Mouse (Mus musculus) intestine, embryonic 15.5 days (tissue): ENCODE data around the gene 9630041A04Rik. TPM values are rescaled to one million over a fixed set of nuclear protein-coding genes. Genes with fewer than 3 reads are reported as not detected.

Experiments used
- ATAC-seq: fragments of 200-750 bp; cut with Nextera tagmentation; 2 replicates; pipeline ENCODE4 v1.8.0; 2017; ENCODE audit warnings: moderate TSS enrichment, moderate library complexity
- H3K27ac ChIP-seq: fragments of 300-500 bp; sonication (generic); 2 replicates; pipeline ENCODE4 v1.5.1; 2015; ENCODE audit warnings: mild to moderate bottlenecking, inconsistent platforms
- H3K27me3 ChIP-seq: fragments of 300-500 bp; sonication (generic); replicated peaks from 2 replicates; pipeline ENCODE4 v1.6.1; 2015; ENCODE audit warnings: inconsistent platforms
- H3K36me3 ChIP-seq: fragments of 300-500 bp; sonication (generic); 2 replicates; pipeline ENCODE4 v1.6.1; 2015; ENCODE audit warnings: inconsistent platforms
- H3K4me1 ChIP-seq: fragments of 300-500 bp; sonication (generic); replicated peaks from 2 replicates; pipeline ENCODE4 v1.6.1; 2015; ENCODE audit warnings: inconsistent platforms
- H3K4me2 ChIP-seq: fragments of 300-500 bp; sonication (generic); replicated peaks from 2 replicates; pipeline ENCODE4 v1.6.1; 2015; ENCODE audit warnings: mild to moderate bottlenecking, inconsistent platforms
- H3K4me3 ChIP-seq: fragments of 300-500 bp; sonication (generic); replicated peaks from 2 replicates; pipeline ENCODE4 v1.5.1; 2015; ENCODE audit warnings: inconsistent platforms
- H3K9ac ChIP-seq: fragments of 300-500 bp; sonication (generic); 2 replicates; pipeline ENCODE4 v1.6.1; 2015; ENCODE audit warnings: inconsistent platforms
- H3K9me3 ChIP-seq: fragments of 300-500 bp; sonication (generic); 2 replicates; pipeline ENCODE4 v1.6.1; 2016; ENCODE audit warnings: inconsistent platforms
- WGBS: fragments of 180-500 bp; shearing (Covaris S2); methylation state at CpG from one replicate; pipeline ENCODE4 v1.1.7; 2015; 5-methylcytosine and 5-hydroxymethylcytosine counted together
- polyA plus RNA-seq: library from polyadenylated mRNA; unstranded; fragments of >200 nt; fragmentation: Nextera tagmentation; extraction: Ambion mirVana; gene quantifications from 2 replicates; pipeline ENCODE4 v1.2.1, GENCODE M21; 2015

9630041A04Rik gene
- polyA plus RNA-seq, 1 experiment from 2014 or later = 0.15 TPM

DNA sequence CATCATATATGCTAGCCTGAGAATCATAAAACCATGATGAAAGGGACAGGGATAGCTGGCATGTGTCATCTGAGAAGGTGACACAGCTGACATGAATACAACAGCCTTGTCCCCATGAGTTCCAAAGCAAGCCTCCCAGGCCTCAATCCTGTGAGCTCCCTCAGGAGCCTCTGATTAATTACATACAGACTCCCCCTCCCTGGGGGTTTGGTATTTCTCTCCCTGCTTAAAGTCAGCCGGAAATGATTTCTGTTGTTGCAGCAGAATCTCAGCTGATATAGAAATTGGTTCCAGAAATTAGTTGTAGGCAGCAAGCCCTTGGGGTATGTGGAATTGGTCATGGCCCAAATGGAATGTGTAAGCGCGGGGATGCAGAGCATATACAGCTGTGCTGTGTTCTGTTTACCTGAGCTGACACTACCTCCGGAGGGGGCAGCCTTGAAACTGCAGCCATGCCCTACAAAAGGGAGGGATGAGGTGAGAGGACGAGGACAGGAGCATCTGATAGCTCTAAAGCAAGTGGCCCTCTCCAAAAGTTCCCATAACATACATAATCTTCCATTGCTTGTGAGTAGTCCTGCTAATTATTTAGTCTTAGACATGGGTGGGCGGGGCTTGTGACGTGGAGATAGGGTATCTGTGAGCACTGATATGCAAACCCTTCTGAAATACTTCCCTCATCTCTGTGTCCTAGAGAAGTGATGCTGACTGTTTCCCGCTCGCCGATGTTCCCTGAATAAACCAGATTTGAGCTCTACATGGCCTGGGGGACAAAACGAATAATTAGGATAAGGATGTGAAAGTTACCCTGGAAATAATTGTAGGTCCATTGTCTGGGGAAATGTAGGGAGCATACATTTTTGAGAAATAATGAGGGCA, 15.7 kb downstream of the 9630041A04Rik start:
- H3K36me3 ChIP-seq = no peaks in the 10 kb centered on the region
- H3K9me3 ChIP-seq = no peaks in the 10 kb centered on the region
- no peak overlapping the region for H3K4me2 ChIP-seq
- no peak overlapping the region for H3K9ac ChIP-seq
- H3K4me1 ChIP-seq = no peaks in the 10 kb centered on the region
- H3K4me3 ChIP-seq = no peak overlapping the region
- H3K27ac ChIP-seq = no peak overlapping the region
- ATAC-seq = no peak
- H3K27me3 ChIP-seq = no peaks in the 10 kb centered on the region
- 64% methylated on average over 11 of the region's 11 CpGs for WGBS

GRCm38 (mm10) chr9:101883295-101883694, 21.7 kb downstream of the 9630041A04Rik start:
- Histone ChIP-seq H3K9ac (no peak overlapping the region), H3K27me3 (no peaks in the 10 kb centered on the region), H3K36me3 (no peaks in the 10 kb centered on the region), H3K4me2 (no peak overlapping the region), H3K4me1 (no peaks in the 10 kb centered on the region), H3K4me3 (no peak overlapping the region), H3K9me3 (no peaks in the 10 kb centered on the region), H3K27ac (no peak overlapping the region)
- ATAC-seq = no peak
- 57% methylated on average over 2 of the region's 2 CpGs for WGBS

GRCm38 (mm10) chr9:101897851-101898250, 36.2 kb downstream of the 9630041A04Rik start:
- no peak for ATAC-seq
- no peaks in the 10 kb centered on the region for H3K27me3 ChIP-seq
- WGBS = 87% methylated on average over 1 of the region's 1 CpGs
- H3K4me3 ChIP-seq = no peak overlapping the region
- no peaks in the 10 kb centered on the region for H3K36me3 ChIP-seq
- no peaks in the 10 kb centered on the region for H3K9me3 ChIP-seq
- H3K27ac ChIP-seq = no peak overlapping the region
- H3K4me1 ChIP-seq = no peaks in the 10 kb centered on the region
- H3K9ac ChIP-seq = no peak overlapping the region
- no peak overlapping the region for H3K4me2 ChIP-seq

DNA sequence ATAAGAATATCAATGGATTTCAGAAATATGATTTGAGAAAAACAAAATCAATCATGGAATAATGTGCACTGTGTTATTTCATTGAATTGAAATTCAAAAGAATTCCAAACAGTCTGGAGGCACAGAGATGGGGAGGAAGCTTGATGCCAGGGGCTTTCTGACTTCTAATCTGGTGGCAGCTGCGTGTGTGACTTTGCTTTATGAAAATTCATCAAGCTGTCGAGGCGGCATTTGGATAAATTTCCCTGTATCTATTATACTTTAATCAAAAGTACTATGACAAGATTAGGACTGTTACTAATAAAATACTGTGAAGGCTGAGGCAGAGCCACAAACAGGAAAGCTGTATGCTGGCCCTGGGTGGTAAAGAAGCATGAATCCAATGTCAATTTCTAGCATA, 41.8 kb downstream of the 9630041A04Rik start:
- no peak overlapping the region for H3K9ac ChIP-seq
- H3K4me1 ChIP-seq = no peaks in the 10 kb centered on the region
- no peaks in the 10 kb centered on the region for H3K9me3 ChIP-seq
- no peak overlapping the region for H3K27ac ChIP-seq
- no peak overlapping the region for H3K4me2 ChIP-seq
- no peak for ATAC-seq
- 80% methylated on average over 3 of the region's 3 CpGs for WGBS
- no peaks in the 10 kb centered on the region for H3K36me3 ChIP-seq
- no peaks in the 10 kb centered on the region for H3K27me3 ChIP-seq
- no peak overlapping the region for H3K4me3 ChIP-seq

GRCm38 (mm10) chr9:101907747-101908255, 46.2 kb downstream of the 9630041A04Rik start:
- Histone ChIP-seq H3K27ac (no peak overlapping the region), H3K9ac (no peak overlapping the region), H3K4me3 (no peak overlapping the region), H3K9me3 (no peaks in the 10 kb centered on the region), H3K4me2 (no peak overlapping the region), H3K36me3 (no peaks in the 10 kb centered on the region), H3K27me3 (no peaks in the 10 kb centered on the region), H3K4me1 (no peaks in the 10 kb centered on the region)
- ATAC-seq = no peak
- 38% methylated on average over 6 of the region's 6 CpGs for WGBS

DNA sequence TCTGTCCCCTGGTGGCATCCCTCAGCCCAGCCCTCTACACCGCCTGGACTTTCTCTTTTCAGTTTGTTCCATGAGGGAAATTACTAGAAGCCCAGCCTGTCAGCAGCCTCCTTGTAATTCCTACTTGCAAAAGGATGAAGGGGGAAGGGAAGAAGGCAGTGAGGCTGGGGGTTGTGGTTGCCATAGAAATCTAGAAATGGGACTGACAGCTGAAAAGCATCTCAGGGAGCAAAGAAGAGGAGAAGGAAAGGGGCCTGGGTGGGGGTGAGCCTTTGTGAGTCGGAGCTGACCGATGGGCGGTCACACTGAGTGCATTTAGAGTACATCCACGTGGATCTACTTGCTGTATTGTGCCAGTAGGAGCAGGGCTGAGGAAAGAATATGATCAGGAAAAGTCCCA, 47.2 kb downstream of the 9630041A04Rik start:
- no peak overlapping the region for H3K9ac ChIP-seq
- WGBS = 54% methylated on average over 5 of the region's 5 CpGs
- no peak overlapping the region for H3K4me2 ChIP-seq
- H3K9me3 ChIP-seq = no peaks in the 10 kb centered on the region
- H3K27ac ChIP-seq = no peak overlapping the region
- no peaks in the 10 kb centered on the region for H3K36me3 ChIP-seq
- H3K27me3 ChIP-seq = no peaks in the 10 kb centered on the region
- no peak overlapping the region for H3K4me3 ChIP-seq
- H3K4me1 ChIP-seq = no peaks in the 10 kb centered on the region
- ATAC-seq = no peak

- Histone ChIP-seq H3K4me3 (no peak overlapping the region), H3K4me2 (no peak overlapping the region), H3K36me3 (no peaks in the 10 kb centered on the region), H3K9me3 (no peaks in the 10 kb centered on the region), H3K27me3 (no peaks in the 10 kb centered on the region), H3K9ac (no peak overlapping the region), H3K27ac (no peak overlapping the region), H3K4me1 (no peaks in the 10 kb centered on the region)
- 88% methylated on average over 4 of the region's 4 CpGs for WGBS
- no peak for ATAC-seq
Observed at GRCm38 (mm10) chr9:101909491-101909890, 47.9 kb downstream of the 9630041A04Rik start.

DNA sequence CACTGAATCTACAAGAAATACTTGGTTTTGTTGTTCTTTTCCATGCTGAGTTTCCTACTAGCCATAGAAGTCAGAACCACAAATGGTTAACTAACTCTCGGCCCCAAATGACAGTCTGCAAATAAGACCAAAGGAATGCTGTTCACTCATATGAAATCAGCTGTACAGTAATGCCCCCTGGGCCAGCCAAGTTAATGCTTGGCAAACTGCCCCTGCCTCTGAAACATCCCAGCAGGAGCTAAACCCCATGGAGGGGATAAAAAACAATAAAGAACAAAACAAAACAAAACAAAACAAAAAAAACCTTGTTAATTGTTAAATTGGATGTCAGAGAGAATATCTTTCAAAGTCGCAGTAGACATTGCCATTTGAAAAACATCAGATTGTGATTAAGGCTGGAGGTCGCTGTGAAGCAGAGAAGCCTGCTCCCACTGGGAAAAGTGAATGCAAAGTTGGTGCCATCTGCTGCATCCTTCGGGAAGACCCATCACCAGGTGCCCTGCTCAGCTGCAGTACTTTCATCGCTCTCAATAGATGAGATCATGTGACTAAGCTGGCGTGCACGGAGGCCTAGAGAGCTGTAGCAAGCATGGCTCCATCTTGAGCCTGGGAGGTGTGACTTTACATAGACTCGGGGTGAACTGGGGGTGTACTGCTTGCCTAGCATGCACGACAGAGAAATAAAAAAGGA, 49.7 kb downstream of the 9630041A04Rik start:
- whole genome bisulfite sequencing = 65% methylated on average over 9 of the region's 9 CpGs
- Histone ChIP-seq H3K27ac (no peak overlapping the region), H3K4me2 (no peak overlapping the region), H3K4me1 (no peaks in the 10 kb centered on the region), H3K36me3 (no peaks in the 10 kb centered on the region), H3K9me3 (no peaks in the 10 kb centered on the region), H3K4me3 (no peak overlapping the region), H3K27me3 (no peaks in the 10 kb centered on the region), H3K9ac (no peak overlapping the region)
- ATAC-seq = no peak

- H3K9ac ChIP-seq = no peak overlapping the region
- no peak overlapping the region for H3K27ac ChIP-seq
- H3K36me3 ChIP-seq = no peaks in the 10 kb centered on the region
- H3K9me3 ChIP-seq = no peaks in the 10 kb centered on the region
- H3K4me3 ChIP-seq = no peak overlapping the region
- no peaks in the 10 kb centered on the region for H3K27me3 ChIP-seq
- no peak for ATAC-seq
- H3K4me2 ChIP-seq = no peak overlapping the region
- 82% methylated on average over 2 of the region's 2 CpGs for WGBS
- H3K4me1 ChIP-seq = no peaks in the 10 kb centered on the region
Observed at GRCm38 (mm10) chr9:101915082-101915481, 53.4 kb downstream of the 9630041A04Rik start.

- Histone ChIP-seq H3K27ac (no peak overlapping the region), H3K4me2 (no peak overlapping the region), H3K9ac (no peak overlapping the region), H3K27me3 (no peaks in the 10 kb centered on the region), H3K9me3 (no peaks in the 10 kb centered on the region), H3K4me3 (no peak overlapping the region), H3K36me3 (no peaks in the 10 kb centered on the region), H3K4me1 (no peaks in the 10 kb centered on the region)
- no peak for ATAC-seq
- 81% methylated on average over 4 of the region's 4 CpGs for WGBS
Observed at GRCm38 (mm10) chr9:101918771-101919170, 57.1 kb downstream of the 9630041A04Rik start.

GRCm38 (mm10) chr9:101919324-101919723, 57.7 kb downstream of the 9630041A04Rik start:
- H3K9me3 ChIP-seq = no peaks in the 10 kb centered on the region
- ATAC-seq = no peak
- no peak overlapping the region for H3K4me3 ChIP-seq
- 80% methylated on average over 5 of the region's 5 CpGs for WGBS
- H3K4me1 ChIP-seq = no peaks in the 10 kb centered on the region
- no peak overlapping the region for H3K4me2 ChIP-seq
- no peaks in the 10 kb centered on the region for H3K27me3 ChIP-seq
- no peaks in the 10 kb centered on the region for H3K36me3 ChIP-seq
- no peak overlapping the region for H3K27ac ChIP-seq
- no peak overlapping the region for H3K9ac ChIP-seq

- no peak for ATAC-seq
- no peaks in the 10 kb centered on the region for H3K36me3 ChIP-seq
- no peak overlapping the region for H3K27ac ChIP-seq
- no peak overlapping the region for H3K9ac ChIP-seq
- no peaks in the 10 kb centered on the region for H3K27me3 ChIP-seq
- no peak overlapping the region for H3K4me2 ChIP-seq
- H3K4me1 ChIP-seq = no peaks in the 10 kb centered on the region
- H3K9me3 ChIP-seq = no peaks in the 10 kb centered on the region
- no peak overlapping the region for H3K4me3 ChIP-seq
- 69% methylated on average over 4 of the region's 4 CpGs for WGBS
Observed at GRCm38 (mm10) chr9:101922846-101923245, 61.2 kb downstream of the 9630041A04Rik start.
